Mouse (Mus musculus) kidney, adult 9 months (tissue): ENCODE results near the gene Glo1.

ENCODE experiments used
- DNase-seq: peaks from one replicate; pipeline ENCODE4 v3.0.0; 2022

Glo1 gene

DNA sequence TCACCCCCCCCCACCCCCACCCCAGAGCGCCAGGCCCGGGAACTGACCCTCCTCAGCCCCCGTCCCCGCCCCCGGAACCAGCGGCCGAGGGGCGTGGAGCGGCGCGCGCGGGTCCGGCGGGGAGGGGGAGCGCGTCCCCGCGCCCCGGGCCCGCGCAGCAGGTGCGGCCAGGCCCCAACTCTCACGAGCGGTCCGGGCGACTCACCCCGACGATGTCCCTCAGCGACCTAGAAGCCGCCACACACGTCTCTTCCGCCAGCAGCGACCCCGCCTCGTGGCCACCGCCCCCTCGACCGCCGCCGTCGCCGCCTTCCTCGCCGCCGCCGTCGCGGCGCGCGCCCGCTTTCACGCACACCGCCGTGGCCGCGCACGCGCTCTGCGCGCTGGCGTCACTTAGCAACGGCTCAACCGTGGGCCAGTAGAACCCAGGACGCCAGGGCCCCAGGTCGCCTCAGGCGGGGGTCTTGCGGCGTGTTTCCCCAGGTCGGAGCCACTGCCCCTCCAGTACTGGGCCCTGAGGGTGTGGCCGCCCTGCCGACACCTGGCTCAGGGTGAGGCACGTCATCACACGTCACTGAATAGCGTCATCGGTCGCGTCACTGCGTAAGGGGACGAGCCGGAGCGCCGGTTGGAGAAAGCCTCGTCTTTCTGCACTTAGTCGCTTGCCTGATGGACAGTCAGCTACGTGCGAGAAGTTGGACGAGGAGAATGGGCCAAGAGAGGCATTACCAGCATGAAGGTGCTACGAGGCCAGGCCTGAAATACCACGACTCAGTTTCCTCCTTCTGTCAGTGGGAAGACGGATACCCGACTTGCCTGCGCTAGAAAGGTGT is 50.5 kb downstream of the Glo1 start, which contains the start of gene Btbd9:
Btbd9 (minus strand) TSS at position 548 of the 833 bp plus-strand sequence.
- DNase-seq = peak; percentile 96

GRCm38 (mm10) chr17:30575121-30575904 is 51.4 kb downstream of the Glo1 start:
- DNase-seq = peak; percentile 55

- DNase-seq = no peak
Observed at GRCm38 (mm10) chr17:30574783-30575075, 51.9 kb downstream of the Glo1 start.

DNA sequence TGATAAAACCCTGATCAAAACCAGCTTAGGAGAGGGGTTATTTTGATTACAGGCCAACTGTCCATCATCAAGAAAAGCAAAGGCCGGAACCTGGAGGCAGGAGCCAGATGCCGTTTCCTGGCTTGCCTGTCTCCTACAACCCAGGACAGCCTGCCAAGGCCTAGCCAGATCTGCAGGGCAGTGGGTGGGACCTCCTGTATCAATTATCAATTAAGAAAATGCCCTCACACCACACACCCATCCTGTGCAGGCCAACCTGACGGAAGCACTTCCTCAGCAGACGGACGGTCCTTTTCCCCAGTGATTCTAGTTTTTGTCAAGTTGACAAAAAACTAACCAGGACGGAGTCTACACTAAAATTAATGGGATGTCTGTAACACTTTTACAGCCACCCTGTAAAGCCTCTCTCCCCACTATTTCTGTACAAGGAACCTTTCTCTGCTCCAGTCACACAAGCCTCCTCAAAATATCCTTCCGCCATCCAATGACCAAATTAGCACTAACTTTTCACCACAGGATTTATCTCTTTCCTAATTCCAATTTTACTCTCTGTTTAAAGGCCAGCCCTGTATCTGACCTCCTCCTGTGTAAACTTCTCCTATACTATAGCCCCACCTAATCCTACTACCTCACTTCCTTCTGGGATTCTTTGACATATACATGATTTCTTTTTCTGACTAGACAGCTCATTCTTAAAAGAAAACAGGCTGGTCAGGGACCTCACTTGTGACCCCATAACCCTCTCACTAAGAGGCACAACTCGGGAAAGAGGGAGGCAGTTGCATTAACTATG is 52.5 kb downstream of the Glo1 start:
- peak; percentile 47 for DNase-seq

DNA sequence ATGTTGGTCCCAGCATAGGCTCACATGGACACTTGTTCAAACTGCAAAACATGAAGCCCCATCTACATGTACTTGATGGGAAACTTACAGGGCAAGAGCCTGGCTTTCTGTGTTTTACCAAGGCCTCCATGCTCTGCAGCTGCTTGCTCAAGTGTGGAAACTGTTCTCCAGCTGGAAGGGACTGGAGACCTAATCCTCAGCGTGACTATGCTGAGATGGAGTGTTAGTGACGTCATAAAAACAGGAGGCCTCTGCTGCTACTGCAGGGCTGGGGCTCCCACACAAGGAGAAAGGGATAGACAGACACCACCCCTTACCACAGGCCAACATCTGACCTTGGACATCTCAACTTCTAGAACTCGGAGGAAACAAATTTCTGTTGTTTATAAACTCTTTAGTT is 55.7 kb downstream of the Glo1 start:
- no peak for DNase-seq

GRCm38 (mm10) chr17:30570173-30570572 is 56.5 kb downstream of the Glo1 start:
- DNase-seq = peak; percentile 90

DNA sequence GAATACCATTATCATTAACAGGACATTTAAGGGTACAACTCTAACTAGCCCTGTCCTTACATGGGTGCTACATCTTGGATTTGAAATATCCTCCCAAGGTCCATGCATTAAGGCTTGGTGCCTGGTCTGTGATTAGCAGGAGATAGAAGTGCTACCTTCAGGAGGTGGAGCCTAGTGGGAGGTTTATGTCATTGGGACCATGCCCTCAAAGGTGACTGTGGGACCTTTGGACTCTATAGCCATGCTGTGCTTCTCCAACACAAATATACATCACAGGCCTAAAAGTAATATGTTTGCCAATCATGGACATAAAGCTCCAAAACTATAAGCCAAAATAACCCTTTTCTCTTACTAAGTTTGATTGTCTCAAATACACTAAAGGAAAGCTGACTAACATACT is 58.2 kb downstream of the Glo1 start:
- DNase-seq = no peak

GRCm38 (mm10) chr17:30564971-30565370 is 61.7 kb downstream of the Glo1 start:
- peak; percentile 61 for DNase-seq

DNA sequence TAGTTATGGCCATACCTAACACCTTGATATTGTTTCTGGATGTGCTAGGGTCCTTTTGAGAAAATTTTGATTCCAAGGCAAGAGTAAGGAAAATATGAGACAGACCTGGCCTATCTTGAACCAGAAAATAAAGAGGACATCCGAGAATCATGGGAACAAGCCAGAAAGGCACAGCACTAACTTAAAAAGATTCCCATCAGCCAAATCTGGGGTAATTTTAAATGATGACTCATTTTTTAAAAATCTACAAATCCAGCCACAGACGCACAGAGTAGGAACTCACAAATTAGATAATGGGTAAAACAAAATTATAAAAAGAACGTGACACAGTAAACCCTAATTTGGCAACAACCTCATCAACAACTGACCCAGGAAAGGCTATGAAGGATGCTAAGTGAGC is 62.3 kb downstream of the Glo1 start:
- DNase-seq = no peak

GRCm38 (mm10) chr17:30563484-30564075 is 63.1 kb downstream of the Glo1 start:
- DNase-seq = no peak

DNA sequence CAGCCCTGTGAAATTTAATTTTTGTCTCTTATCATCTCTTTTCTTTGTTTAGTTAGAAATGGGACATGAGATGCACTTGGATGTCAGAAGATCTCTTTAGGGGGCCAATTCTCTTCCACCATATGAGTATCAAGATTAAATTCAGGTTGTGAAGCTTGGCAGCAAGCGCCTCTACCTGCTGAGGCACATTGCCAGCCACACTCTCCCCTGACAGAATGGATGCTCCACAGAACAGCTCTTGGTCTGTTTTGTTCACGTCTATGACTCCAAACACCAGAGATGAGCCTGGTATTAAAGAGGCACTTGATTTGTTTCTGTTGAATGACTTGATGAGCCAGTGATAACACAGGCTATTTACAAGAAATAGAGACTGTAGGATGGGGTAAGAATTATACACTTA is 63.9 kb downstream of the Glo1 start:
- DNase-seq = no peak

DNA sequence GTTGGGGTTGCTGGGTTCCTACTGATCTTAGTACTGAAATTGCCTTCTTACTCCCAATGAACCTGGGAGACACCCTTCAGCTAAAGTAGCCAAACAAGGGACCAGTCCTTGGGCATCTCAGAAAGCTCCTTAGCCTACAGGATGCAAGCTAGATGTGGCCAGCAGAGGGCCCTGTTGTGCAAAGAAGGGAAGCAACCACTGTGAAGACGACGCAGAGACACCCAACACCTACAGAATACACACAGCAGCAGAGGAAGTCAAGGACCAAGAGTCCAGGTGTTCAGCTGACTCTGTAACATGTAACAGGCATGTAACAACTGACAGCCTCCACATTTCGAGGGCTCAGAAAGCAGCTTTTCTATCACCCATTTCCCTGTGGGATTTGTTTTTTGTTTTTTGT is 67.1 kb downstream of the Glo1 start:
- peak; percentile 81 for DNase-seq

- DNase-seq = no peak
Observed at GRCm38 (mm10) chr17:30558623-30559022, 68.0 kb downstream of the Glo1 start.

DNA sequence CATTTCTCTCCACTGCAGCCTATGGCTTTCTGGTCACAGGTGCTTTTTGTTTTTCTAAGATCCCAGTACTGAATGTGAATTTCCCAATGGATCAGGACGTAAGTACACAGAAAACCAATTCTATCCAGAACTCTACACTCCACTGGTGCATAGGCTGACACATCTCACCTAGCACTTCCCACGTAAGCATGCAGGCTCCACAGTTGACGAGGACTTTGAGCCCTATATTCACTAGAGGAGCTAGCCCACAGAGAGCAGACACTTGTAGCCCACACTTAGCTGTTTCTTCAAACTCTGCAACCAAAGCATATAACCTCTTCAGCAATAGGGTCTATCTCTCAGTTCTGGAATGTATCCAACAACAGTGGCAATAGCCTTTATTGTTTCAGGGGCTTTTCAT is 70.2 kb downstream of the Glo1 start:
- DNase-seq = no peak

DNA sequence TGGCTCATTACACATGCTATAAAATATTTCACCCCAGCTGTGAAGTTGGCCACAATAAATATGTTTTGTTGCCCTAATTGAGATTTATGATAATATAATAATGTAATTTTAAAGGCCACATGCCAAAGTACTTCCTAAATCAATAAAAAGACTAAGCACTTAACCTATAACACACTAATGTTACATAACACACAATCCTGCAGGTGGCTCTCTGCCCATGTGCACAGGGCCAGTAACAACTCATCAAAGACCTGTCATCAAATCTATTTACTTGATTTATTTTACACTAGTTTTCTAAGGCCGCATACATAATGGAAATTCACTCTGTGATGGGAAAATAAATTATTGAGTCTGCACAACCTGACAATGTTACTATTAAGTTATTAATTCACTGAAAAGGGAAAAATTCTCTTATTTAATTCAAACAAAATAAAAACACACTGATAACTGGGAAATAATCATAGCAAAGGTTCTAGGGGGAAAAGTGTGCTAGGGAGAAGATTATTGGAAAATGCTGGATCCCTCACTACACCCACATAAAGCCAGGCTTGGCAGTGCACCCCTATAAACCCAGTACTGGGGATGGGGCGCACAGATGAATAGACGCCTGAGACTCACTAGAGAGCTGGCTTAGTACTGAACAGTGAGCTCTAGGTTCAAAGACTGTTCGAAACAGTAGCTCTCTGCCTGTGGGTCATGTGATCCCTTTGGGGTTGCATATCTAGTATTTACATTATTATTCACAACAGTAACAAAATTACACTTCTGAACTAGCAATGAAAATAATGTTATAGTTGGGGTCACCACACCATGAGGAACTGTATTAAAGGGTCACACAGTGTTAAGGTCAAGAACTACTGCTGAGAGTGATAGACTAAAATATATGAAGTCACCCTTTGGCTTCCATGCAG is 73.4 kb downstream of the Glo1 start:
- DNase-seq = no peak

GRCm38 (mm10) chr17:30550774-30551107 is 75.9 kb downstream of the Glo1 start:
- no peak for DNase-seq

DNA sequence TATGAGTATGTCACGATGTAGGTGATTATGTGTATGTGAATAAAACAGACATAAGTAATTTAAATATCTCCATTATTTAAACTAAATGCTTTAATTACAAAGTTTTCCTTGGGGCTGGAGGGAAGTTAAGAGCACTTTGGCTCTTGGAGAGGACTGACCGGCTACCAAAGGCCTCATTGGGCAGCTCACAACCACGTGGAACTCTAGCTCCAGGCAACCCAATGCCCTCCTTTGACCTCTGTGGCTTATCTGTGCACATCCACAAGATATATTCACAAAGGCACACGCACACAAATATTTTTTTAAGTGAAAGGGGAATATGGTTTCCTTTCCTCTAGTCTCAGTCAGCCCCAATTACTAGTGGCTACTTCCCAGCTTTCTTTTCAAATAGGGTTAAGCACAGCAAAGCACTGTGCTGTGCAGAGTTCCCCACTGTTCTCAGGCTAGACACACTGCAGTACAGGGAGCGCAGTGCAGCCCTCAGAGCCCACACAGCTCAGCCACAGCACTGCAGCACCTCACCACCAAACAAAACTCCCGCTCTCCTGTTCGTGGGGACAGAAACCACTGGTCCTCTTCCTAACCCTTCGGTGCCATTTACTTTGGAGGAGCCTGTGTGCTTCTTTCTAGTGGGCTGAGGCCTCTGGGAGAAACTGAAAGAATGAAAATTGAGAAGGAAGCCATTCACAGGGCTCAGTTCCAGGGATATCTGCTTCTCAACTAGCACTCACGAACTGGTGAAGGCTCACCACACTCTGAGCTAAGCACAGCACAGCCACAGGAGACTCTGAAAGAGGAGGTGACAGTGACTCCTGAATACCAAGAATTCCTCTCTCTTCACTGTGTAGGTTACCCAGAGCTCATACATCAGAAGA is 76.5 kb downstream of the Glo1 start:
- DNase-seq = no peak

- peak; percentile 54 for DNase-seq
Observed at GRCm38 (mm10) chr17:30539098-30539497, 87.6 kb downstream of the Glo1 start.

GRCm38 (mm10) chr17:30536651-30537050 is 90.0 kb downstream of the Glo1 start:
- DNase-seq = no peak
